Mouse (Mus musculus) cerebellum, postnatal 14 days (tissue): ENCODE results near the gene Smim24.
A peak's percentile ranks its signal among the peaks of the same experiment; 100 is the strongest.

Source experiments
- DNase-seq, 2 experiments: peaks; one replicate each; pipeline ENCODE4 v3.0.0; 2021; ENCODE audit warnings: mixed read lengths in 2 of 2

Smim24 gene

DNA sequence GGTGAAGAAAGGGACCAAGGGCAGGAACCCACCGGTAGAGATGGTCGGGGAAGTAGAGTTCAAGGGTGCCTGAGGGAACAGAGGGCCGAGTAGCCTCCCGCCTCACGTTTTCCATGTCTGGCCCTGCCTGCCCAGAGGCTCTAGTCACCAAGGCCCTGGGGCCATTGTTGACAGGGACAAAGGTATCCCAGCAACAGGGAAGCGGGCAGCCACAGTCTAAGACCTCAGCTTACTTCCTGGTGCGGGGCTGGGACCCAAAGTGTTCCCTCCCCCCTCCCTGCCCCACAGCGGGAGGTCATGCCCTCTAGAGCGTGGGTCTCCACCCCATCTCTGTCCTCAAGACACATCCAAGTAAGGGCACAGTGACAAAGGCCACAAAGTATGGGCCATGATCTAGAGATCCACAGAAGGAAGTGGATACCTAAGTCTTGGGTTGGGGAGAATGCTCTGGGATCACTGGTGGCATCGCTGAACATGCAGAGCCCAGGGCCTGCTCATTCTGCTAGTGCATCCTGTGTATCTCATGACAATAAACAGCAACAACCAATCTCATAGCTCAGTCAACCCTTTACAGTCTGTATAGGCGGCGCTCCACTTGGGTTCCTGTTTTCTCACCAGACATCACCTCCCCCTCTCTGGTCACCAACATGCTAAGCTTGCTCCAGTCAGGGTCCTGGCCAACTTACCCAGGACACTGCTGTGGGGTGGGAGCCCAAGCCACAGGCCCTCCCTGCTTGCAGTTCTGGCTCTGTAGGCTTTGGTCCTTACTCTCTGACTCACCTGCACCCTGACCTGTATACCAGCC lies 27.0 kb upstream of the Smim24 start, which contains the start of gene 4930404N11Rik:
Gene 4930404N11Rik (minus strand): TSS at position 145 of the 805 bp plus-strand sequence.
- DNase-seq = no peak

- DNase-seq = no peak
Measured at GRCm38 (mm10) chr10:81366477-81367206, 26.2 kb upstream of the Smim24 start.

- peak in 1 of 2 experiments; percentile 27 for DNase-seq
Measured at GRCm38 (mm10) chr10:81367207-81367495, 25.7 kb upstream of the Smim24 start.

GRCm38 (mm10) chr10:81375322-81375721 lies 17.5 kb upstream of the Smim24 start:
- DNase-seq = no peak

- DNase-seq = no peak
Measured at GRCm38 (mm10) chr10:81376561-81377361, 16.1 kb upstream of the Smim24 start.

DNA sequence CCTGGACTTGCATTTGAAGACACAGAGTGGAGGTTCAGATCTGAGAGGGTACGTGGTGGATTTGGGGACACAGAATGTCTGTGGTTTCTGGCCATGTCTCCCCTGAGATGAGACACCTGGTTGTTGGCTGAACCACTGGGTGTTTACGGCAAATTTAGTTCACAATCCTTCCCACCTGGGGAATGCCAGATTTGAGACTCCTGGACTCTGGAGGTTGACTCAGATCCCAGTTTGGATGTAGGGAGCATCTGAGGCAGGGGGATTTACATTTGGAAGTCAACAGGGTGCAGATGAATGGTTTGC lies 15.5 kb upstream of the Smim24 start:
- no peak for DNase-seq

GRCm38 (mm10) chr10:81377793-81378552 lies 14.9 kb upstream of the Smim24 start, which contains the start of gene Fzr1:
Gene Fzr1 (minus strand): TSS chr10:81378516.
- no peak for DNase-seq

- peak; percentile 100 for DNase-seq
Measured at GRCm38 (mm10) chr10:81378553-81379182, 14.2 kb upstream of the Smim24 start.

DNA sequence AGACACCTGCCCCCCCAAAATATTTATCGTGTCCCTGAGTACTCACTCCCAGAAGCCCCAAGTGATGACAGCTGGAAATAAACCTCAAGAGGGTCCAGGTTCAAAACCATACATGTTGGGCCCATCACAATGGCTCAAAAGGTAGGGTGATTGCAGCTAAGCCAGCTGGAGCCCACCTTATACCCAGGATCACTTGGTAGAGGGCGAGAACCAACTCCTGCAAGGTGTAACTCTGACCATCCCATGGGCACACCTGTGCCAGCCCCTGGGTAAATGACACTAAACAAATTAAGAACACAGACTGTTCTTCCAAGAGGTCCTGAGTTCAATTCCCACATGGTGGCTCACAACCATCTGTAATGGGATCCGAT lies 13.7 kb upstream of the Smim24 start:
- DNase-seq = no peak

- DNase-seq = no peak
Measured at GRCm38 (mm10) chr10:81379809-81380378, 13.0 kb upstream of the Smim24 start.

GRCm38 (mm10) chr10:81382039-81382438 lies 10.8 kb upstream of the Smim24 start:
- peak in 1 of 2 experiments; percentile 56 for DNase-seq

GRCm38 (mm10) chr10:81383802-81384604 lies 8.8 kb upstream of the Smim24 start, which contains the start of the genes Dohh and Gm48551:
Gene Dohh (plus strand): TSS chr10:81384428.
Gene Gm48551 (plus strand): TSS chr10:81384466.
- DNase-seq = peak; percentile 100

DNA sequence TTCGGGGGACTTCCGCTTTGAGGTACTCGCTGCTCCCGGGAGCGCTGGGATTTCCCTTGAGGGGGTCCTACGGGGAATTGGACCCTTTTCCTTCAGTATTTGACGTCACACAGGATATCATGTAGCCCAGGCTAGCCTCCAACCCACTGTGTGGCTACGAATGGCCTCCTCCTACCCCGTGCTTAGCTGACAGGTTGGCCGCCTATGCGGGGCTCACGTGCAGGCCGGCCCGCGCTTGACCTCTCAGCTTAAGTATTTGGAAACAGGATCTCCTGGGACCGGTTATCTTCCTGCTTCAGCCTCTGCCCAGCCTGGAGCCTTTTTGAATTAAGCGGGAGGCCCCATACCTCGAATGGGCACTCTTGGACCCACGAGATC lies 8.3 kb upstream of the Smim24 start:
- no peak for DNase-seq

- DNase-seq = peak in 1 of 2 experiments; percentile 53
Measured at GRCm38 (mm10) chr10:81385603-81386306, 7.1 kb upstream of the Smim24 start.

DNA sequence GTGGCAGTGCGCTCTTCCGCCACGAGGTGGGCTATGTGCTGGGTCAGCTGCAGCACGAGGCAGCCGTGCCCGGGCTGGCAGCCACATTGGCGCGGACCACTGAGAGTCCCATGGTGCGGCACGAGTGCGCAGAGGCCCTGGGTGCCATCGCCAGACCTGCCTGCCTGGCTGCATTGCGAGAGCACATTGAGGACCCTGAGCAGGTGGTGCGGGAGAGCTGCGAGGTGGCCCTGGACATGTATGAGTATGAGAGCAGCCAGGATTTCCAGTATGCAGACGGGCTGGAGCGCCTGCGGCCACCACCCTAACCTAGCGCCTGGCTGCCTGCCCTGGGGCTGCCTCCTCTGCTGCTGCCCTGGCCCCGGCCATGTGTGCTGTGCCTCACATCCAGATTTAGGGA lies 5.1 kb upstream of the Smim24 start:
- peak in 1 of 2 experiments; percentile 70 for DNase-seq

GRCm38 (mm10) chr10:81388505-81389055 lies 4.3 kb upstream of the Smim24 start, which contains the start of gene Gm48552:
Gene Gm48552 (plus strand): TSS chr10:81389005.
- DNase-seq = no peak

DNA sequence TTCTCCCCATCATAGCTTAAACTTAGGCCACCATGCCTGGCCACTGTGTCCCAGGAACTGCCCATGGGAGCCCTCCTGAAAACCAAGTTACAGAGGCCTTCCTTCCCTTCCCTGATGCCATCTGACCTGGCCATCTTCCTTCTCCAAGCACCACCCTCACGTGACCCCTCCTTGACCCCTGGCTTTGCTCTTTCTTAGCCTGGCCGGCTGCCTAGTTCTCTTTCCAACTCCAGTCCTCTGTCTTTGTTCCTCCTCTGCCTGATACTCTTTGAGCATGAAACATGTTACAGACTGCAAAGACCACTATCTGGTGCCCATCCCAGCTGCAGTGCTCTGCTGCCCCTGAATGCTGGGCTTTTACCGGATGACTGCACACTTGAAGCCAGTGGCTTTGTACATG lies 3.5 kb upstream of the Smim24 start:
- peak; percentile 28 to 59 for DNase-seq

- peak; percentile 88 to 89 for DNase-seq
Measured at GRCm38 (mm10) chr10:81389801-81390677, 2.8 kb upstream of the Smim24 start.

DNA sequence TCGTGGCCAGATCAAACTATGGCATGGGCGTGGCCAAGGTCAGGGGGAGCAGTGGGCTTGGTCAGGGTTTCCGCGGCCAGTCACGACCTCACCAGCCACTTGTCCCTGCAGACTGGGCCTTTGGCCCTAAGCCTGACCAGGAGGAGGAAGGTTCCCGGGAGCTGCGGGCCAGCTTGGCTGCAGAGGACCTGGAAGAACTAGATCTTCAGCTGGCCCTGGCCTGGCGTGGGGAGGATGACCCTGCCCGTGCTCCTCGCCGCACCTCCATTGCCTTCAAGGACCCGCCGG lies 2.2 kb upstream of the Smim24 start:
- peak in 1 of 2 experiments; percentile 22 for DNase-seq
